Mouse (Mus musculus) central nervous system, embryonic 11.5 days (tissue): ENCODE results near the gene Tex261. TPM values are rescaled to one million over a fixed set of nuclear protein-coding genes. Genes with fewer than 3 reads are reported as not detected.

Source experiments
- polyA plus RNA-seq: library from polyadenylated mRNA; depleted of rRNA; stranded (reverse); fragments of >200 nt; gene quantifications from 2 replicates; pipeline ENCODE4 v1.2.3, GENCODE M21; 2012; rRNA removed

The Tex261 gene
- polyA plus RNA-seq = 32.3 and 52.4 TPM in 2 replicates

DNA sequence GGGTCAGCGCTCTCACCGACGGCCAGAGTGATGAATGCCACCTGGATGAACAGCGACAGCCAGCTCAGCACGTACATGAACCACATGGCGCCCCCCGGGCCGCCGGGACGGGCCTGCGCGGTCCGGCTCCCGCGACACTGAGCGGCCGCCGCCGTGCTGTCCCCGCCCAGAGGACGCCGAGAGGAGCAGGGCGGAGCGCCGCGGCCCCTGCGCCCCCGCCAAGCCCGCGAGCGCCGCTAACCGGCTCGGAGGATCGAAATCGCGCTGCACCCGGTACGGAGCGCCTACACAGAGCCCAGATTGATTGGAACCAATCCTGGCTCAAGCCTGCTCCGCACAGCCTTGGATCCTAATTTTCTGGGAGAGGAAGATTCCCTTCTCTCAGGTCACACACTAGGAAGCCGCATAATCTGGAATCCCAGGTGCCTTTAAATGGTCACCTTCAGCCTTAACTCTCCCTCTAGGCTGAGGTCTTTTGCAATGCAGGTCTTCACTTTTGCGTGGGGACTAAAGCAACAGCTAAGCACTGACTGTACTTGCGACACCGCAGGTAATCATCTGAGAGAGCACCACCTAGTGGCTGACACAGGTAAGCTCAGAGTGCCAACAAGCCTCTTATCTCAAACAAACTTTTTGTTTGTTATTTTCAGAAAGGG is at the start of gene Tex261:
Gene Tex261 (minus strand): TSS at position 176 of the 656 bp plus-strand sequence.

GRCm38 (mm10) chr6:83794760-83795296 is 19.2 kb upstream of the Tex261 start, which contains the start of gene Nagk:
Nagk (plus strand) TSS chr6:83794982.

DNA sequence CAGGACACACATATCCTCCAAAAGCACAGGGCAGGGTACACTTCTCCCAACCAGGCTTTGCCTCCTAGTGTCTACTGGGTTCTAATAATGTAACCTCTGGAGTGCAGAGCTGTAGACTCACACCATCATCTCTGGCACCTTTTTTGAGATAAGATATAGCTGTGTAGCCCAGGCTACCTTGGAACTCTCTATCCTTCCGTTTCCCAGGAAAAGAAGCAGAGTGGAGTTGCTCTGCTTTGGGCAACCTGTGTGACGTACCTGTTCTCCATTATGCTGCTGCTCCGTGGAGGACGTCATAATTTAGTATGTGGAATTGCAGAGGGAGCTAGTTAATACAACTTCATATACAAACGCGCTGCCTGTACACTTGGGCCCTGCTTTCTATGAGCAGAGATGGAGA is 13.3 kb downstream of the Tex261 start, which contains the start of gene Ankrd53:
Gene Ankrd53 (plus strand): TSS at position 301 of the 400 bp plus-strand sequence.

GRCm38 (mm10) chr6:83742761-83743160 is 32.9 kb downstream of the Tex261 start, which contains the start of gene Atp6v1b1:
Atp6v1b1 (plus strand) TSS chr6:83742990.

Other genes with a start within 250 kb of the Tex261 start
- gene Actg2, start 239.5 kb downstream of the Tex261 start, polyA plus RNA-seq = 2.1 and 6.5 TPM in 2 replicates
- gene Stambp, start 203.1 kb downstream of the Tex261 start, polyA plus RNA-seq = 12.8 and 16.9 TPM in 2 replicates
- gene Clec4f, start 119.6 kb downstream of the Tex261 start, polyA plus RNA-seq = 0.07 and 0.14 TPM in 2 replicates
- gene Cd207, start 98.0 kb downstream of the Tex261 start, polyA plus RNA-seq = not detected in 2 replicates
- gene Vax2, start 64.5 kb downstream of the Tex261 start, polyA plus RNA-seq = 0.26 and 0.30 TPM in 2 replicates
- 0.07 TPM in 1 of 2 replicates, not detected in the other for gene Atp6v1b1, start 32.8 kb downstream of the Tex261 start, polyA plus RNA-seq
- gene Ankrd53, start 13.2 kb downstream of the Tex261 start, polyA plus RNA-seq = not detected in 2 replicates
- 24.4 and 25.9 TPM in 2 replicates for gene Nagk, start 19.2 kb upstream of the Tex261 start, polyA plus RNA-seq
- 49.4 and 61.0 TPM in 2 replicates for gene Paip2b, start 55.9 kb upstream of the Tex261 start, polyA plus RNA-seq
- gene Zfp638, start 91.3 kb upstream of the Tex261 start, polyA plus RNA-seq = 89.6 and 130 TPM in 2 replicates
- 5.3 and 7.0 TPM in 2 replicates for gene Dysf, start 232.8 kb upstream of the Tex261 start, polyA plus RNA-seq